Mouse (Mus musculus): ENCODE measurements around the gene Nup35. TPM values are rescaled to one million over a fixed set of nuclear protein-coding genes. Genes with fewer than 3 reads are reported as not detected.

Gene Nup35
- polyA plus RNA-seq, 1 experiment from 2014 or later = 58.9 TPM

DNA sequence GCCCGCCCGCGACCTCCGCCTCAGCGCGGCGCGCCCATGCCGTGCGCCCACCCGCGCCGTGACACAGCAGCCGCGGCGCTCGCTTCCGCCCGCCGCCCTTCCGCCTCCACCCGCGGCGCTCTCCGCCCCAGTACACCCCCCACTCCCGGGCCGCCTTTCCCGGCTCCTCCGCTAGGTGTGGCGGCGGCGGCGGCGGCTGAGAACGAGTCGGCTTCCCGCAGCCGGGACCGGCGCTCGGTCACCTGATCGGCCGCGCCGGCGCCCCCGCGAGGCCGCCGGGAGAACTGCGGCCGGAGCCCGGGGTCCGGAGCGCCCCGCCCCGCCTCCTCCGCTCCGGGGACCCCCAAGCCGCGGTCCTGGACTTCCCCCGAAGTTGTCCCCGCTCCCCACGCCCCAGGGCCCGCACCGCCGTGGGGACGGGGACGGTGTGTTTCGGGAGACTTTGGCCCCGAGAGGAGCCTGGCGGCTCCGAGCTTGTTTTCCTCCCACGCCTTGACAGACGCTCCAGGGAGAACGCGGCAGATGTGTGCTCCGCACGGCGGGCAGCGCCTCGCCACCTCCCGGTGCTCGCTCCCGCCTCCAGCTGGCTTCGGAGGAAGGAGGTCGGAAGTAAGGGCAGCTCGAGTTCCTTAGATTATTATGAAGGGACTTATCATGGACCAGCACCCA is 35.9 kb upstream of the Nup35 start, which contains the start of gene Nckap1:
Gene Nckap1 (minus strand): TSS at position 338 of the 669 bp plus-strand sequence.
- TF ChIP-seq CTCF (IDR thresholded peaks at IDR 0.05; ENCODE audit: low read depth) = peak; percentile 29

DNA sequence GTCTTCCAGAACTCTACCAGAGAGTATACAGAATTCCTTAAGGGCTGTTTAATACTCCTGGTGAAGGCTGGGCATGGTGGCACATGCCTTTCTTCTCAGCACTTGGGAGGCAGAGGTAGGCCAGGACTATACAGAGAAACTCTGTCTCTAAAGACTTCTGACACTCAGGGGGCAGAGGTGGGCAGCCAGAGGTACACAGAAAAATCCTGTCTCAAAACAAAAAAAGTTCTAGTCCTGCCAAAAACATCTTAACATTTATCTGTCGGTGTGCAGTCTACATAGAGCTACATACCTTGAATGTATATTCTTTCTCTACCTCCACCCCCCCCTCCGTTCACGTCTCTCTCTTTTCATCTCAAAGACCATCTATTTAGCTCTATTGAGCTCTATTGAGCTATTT is 34.7 kb upstream of the Nup35 start:
- Histone ChIP-seq H3K4me3 (ENCODE audit: low read depth, low read length) (no peak overlapping the region), H3K4me2 (no peak overlapping the region), H3K36me3 (ENCODE audit: insufficient read depth) (no peaks in the 10 kb centered on the region), H3K9ac (no peak overlapping the region), H3K9me3 (ENCODE audit: low read depth, low read length) (no peaks in the 10 kb centered on the region), H3K27ac (ENCODE audit: low read depth) (no peak overlapping the region), H3K27me3 (ENCODE audit: insufficient read depth, low read length) (no peaks in the 10 kb centered on the region), H3K4me1 (ENCODE audit: insufficient read depth) (peaks cover 9% of the 10 kb centered on the region)
- 85% methylated on average over 3 of the region's 3 CpGs for WGBS
- no peak for TF ChIP-seq CTCF (IDR thresholded peaks at IDR 0.05; ENCODE audit: low read depth)
- ATAC-seq (ENCODE audit: insufficient read depth) (no peak), DNase-seq (no peak)

More for the DNA sequence above, 35.9 kb upstream of the Nup35 start, which contains the start of gene Nckap1:
- H3K4me3 ChIP-seq (ENCODE audit: low read depth, low read length) = peak within 1 kb of the TSS; percentile 88
- under 1% methylated on average over 54 of the region's 88 CpGs for WGBS
- H3K4me1 ChIP-seq (ENCODE audit: insufficient read depth) = peaks cover 9% of the 10 kb centered on the region
- no peaks in the 10 kb centered on the region for H3K36me3 ChIP-seq (ENCODE audit: insufficient read depth)
- H3K9me3 ChIP-seq (ENCODE audit: low read depth, low read length) = no peaks in the 10 kb centered on the region
- peak within 1 kb of the TSS; percentile 73 for H3K4me2 ChIP-seq
- ATAC-seq (ENCODE audit: insufficient read depth) = peak; percentile 94
- peak; percentile 90 for DNase-seq
- peak within 1 kb of the TSS; percentile 98 for H3K9ac ChIP-seq
- peak within 1 kb of the TSS; percentile 98 for H3K27ac ChIP-seq (ENCODE audit: low read depth)
- no peaks in the 10 kb centered on the region for H3K27me3 ChIP-seq (ENCODE audit: insufficient read depth, low read length)

- no peak overlapping the region for H3K4me2 ChIP-seq
- H3K4me3 ChIP-seq (ENCODE audit: low read depth, low read length) = no peak overlapping the region
- WGBS = 72% methylated on average over 4 of the region's 4 CpGs
- no peak overlapping the region for H3K27ac ChIP-seq (ENCODE audit: low read depth)
- H3K9me3 ChIP-seq (ENCODE audit: low read depth, low read length) = no peaks in the 10 kb centered on the region
- H3K27me3 ChIP-seq (ENCODE audit: insufficient read depth, low read length) = no peaks in the 10 kb centered on the region
- TF ChIP-seq CTCF (IDR thresholded peaks at IDR 0.05; ENCODE audit: low read depth) = no peak
- no peak for ATAC-seq (ENCODE audit: insufficient read depth)
- no peak for DNase-seq
- no peak overlapping the region for H3K9ac ChIP-seq
- H3K36me3 ChIP-seq (ENCODE audit: insufficient read depth) = no peaks in the 10 kb centered on the region
- H3K4me1 ChIP-seq (ENCODE audit: insufficient read depth) = no peaks in the 10 kb centered on the region
Measured at GRCm38 (mm10) chr2:80594215-80594918, 22.7 kb upstream of the Nup35 start.

DNA sequence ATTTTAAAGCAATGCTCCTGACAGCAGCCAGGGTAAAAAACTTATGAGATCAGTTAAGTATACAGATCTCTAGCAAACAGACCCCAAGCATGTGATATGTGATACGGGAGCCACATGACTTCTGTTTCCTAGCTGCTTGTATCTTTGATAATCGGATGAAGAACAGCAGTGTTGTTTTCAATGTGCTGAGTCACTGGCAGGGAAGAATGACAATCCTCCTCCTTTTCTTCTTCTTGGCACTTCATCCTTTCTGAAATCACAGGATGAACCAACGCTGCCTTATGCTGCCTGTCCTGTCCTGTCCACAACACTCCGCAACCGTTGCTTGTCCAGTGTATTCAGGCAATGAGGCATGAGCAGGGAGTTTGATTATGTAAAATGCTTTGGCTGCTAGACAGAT is 20.1 kb upstream of the Nup35 start:
- TF ChIP-seq CTCF (IDR thresholded peaks at IDR 0.05; ENCODE audit: low read depth) = no peak
- ATAC-seq (ENCODE audit: insufficient read depth) = no peak
- Histone ChIP-seq H3K4me3 (ENCODE audit: low read depth, low read length) (no peak overlapping the region), H3K36me3 (ENCODE audit: insufficient read depth) (no peaks in the 10 kb centered on the region), H3K27me3 (ENCODE audit: insufficient read depth, low read length) (no peaks in the 10 kb centered on the region), H3K4me1 (ENCODE audit: insufficient read depth) (no peaks in the 10 kb centered on the region), H3K9ac (no peak overlapping the region), H3K27ac (ENCODE audit: low read depth) (no peak overlapping the region), H3K4me2 (no peak overlapping the region), H3K9me3 (ENCODE audit: low read depth, low read length) (no peaks in the 10 kb centered on the region)
- 60% methylated on average over 5 of the region's 5 CpGs for WGBS
- no peak for DNase-seq

DNA sequence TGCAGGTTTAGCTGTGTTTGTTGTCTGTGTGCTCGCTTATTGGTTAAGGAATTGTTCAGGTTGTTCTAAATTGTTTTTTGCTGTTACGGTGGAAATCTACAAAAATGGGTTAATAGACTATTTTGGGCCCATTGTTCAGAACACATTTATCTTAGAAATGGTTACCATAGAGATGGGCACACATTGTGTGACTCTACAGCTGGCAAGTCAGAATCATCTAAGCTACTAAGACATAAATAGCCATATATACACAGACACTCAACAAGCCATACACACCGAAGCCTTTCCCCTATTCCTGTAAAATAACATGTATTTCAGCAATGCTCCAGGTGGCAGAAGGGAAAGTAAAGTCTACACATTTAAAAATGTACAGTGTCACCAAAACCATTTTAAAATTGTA is 17.2 kb upstream of the Nup35 start:
- no peak for DNase-seq
- Histone ChIP-seq H3K9ac (no peak overlapping the region), H3K4me1 (ENCODE audit: insufficient read depth) (no peaks in the 10 kb centered on the region), H3K4me3 (ENCODE audit: low read depth, low read length) (no peak overlapping the region), H3K36me3 (ENCODE audit: insufficient read depth) (no peaks in the 10 kb centered on the region), H3K27ac (ENCODE audit: low read depth) (no peak overlapping the region), H3K27me3 (ENCODE audit: insufficient read depth, low read length) (no peaks in the 10 kb centered on the region), H3K4me2 (no peak overlapping the region), H3K9me3 (ENCODE audit: low read depth, low read length) (no peaks in the 10 kb centered on the region)
- TF ChIP-seq CTCF (IDR thresholded peaks at IDR 0.05; ENCODE audit: low read depth) = no peak
- 81% methylated on average over 3 of the region's 3 CpGs for WGBS
- no peak for ATAC-seq (ENCODE audit: insufficient read depth)

DNA sequence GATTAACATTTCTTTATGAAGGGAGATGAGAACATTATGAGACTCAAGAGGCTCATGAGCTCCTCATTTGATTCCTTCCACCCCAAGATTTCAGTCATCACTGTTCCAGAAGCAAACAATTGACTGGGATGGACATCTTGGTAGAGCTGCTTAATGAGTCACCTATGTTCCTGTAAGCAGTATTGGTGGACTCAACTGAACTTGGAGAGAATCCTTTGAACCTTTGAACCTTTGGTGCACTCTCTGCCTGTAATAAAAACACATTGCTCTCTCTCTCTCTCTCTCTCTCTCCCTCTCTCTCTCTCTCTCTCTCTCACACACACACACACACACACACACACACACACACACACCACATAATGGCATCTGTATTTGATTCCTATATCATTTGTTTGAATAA is 16.4 kb upstream of the Nup35 start:
- no peaks in the 10 kb centered on the region for H3K36me3 ChIP-seq (ENCODE audit: insufficient read depth)
- H3K4me2 ChIP-seq = no peak overlapping the region
- DNase-seq = no peak
- no peak overlapping the region for H3K4me3 ChIP-seq (ENCODE audit: low read depth, low read length)
- H3K27ac ChIP-seq (ENCODE audit: low read depth) = no peak overlapping the region
- no peaks in the 10 kb centered on the region for H3K4me1 ChIP-seq (ENCODE audit: insufficient read depth)
- no peak overlapping the region for H3K9ac ChIP-seq
- H3K27me3 ChIP-seq (ENCODE audit: insufficient read depth, low read length) = no peaks in the 10 kb centered on the region
- no peak for TF ChIP-seq CTCF (IDR thresholded peaks at IDR 0.05; ENCODE audit: low read depth)
- no peak for ATAC-seq (ENCODE audit: insufficient read depth)
- no peaks in the 10 kb centered on the region for H3K9me3 ChIP-seq (ENCODE audit: low read depth, low read length)

DNA sequence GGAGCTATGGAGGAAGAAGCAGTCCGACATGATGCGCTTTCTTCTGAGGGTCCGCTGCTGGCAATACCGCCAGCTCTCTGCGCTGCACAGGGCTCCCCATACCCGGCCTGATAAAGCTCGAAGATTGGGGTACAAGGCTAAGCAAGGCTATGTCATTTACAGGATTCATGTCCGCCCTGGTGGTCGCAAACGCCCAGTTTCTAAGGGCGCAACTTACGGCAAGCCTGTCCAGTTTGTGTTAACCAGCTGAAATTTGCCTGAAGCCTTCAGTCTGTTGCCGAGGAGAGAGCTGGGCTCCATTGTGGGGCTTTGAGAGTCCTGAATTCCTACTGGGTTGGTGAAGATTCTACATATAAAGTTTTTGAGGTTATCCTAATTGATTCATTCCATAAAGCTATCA is 14.3 kb upstream of the Nup35 start:
- no peak for DNase-seq
- Histone ChIP-seq H3K9me3 (ENCODE audit: low read depth, low read length) (no peaks in the 10 kb centered on the region), H3K9ac (no peak overlapping the region), H3K4me3 (ENCODE audit: low read depth, low read length) (no peak overlapping the region), H3K27ac (ENCODE audit: low read depth) (no peak overlapping the region), H3K4me2 (no peak overlapping the region), H3K36me3 (ENCODE audit: insufficient read depth) (no peaks in the 10 kb centered on the region), H3K27me3 (ENCODE audit: insufficient read depth, low read length) (no peaks in the 10 kb centered on the region), H3K4me1 (ENCODE audit: insufficient read depth) (no peaks in the 10 kb centered on the region)
- TF ChIP-seq CTCF (IDR thresholded peaks at IDR 0.05; ENCODE audit: low read depth) = no peak
- WGBS = 91% methylated on average over 13 of the region's 13 CpGs
- no peak for ATAC-seq (ENCODE audit: insufficient read depth)

Data from lung, embryonic 14.5 days (tissue).